Mouse (Mus musculus): ENCODE data around the gene Slc2a2. TPM values are rescaled to one million over a fixed set of nuclear protein-coding genes. Genes with fewer than 3 reads are reported as not detected.

Gene Slc2a2
- polyA plus RNA-seq, 1 experiment from 2014 or later = not detected

GRCm38 (mm10) chr3:28721838-28722237 lies 24.1 kb downstream of the Slc2a2 start:
- H3K36me3 ChIP-seq (ENCODE audit: control insufficient read depth, insufficient read depth) = no peaks in the 10 kb centered on the region
- H3K27me3 ChIP-seq (replicated peaks; ENCODE audit: control insufficient read depth, insufficient read depth, low read length) = no peaks in the 10 kb centered on the region
- ATAC-seq = no peak
- no peak overlapping the region for H3K9ac ChIP-seq (replicated peaks; ENCODE audit: low read depth, low read length)
- no peak overlapping the region for H3K4me2 ChIP-seq (ENCODE audit: low read length)
- H3K9me3 ChIP-seq (ENCODE audit: control insufficient read depth, low read length) = no peaks in the 10 kb centered on the region
- H3K4me3 ChIP-seq (replicated peaks; ENCODE audit: low read length) = no peak overlapping the region
- no peaks in the 10 kb centered on the region for H3K4me1 ChIP-seq (replicated peaks; ENCODE audit: control insufficient read depth, insufficient read depth, low read length)
- no peak overlapping the region for H3K27ac ChIP-seq (ENCODE audit: low read length)
- WGBS = 84% methylated on average over 7 of the region's 7 CpGs

GRCm38 (mm10) chr3:28722531-28722930 lies 24.8 kb downstream of the Slc2a2 start:
- Histone ChIP-seq H3K36me3 (ENCODE audit: control insufficient read depth, insufficient read depth) (no peaks in the 10 kb centered on the region), H3K4me1 (replicated peaks; ENCODE audit: control insufficient read depth, insufficient read depth, low read length) (no peaks in the 10 kb centered on the region), H3K9ac (replicated peaks; ENCODE audit: low read depth, low read length) (no peak overlapping the region), H3K9me3 (ENCODE audit: control insufficient read depth, low read length) (no peaks in the 10 kb centered on the region), H3K4me3 (replicated peaks; ENCODE audit: low read length) (no peak overlapping the region), H3K27me3 (replicated peaks; ENCODE audit: control insufficient read depth, insufficient read depth, low read length) (no peaks in the 10 kb centered on the region), H3K27ac (ENCODE audit: low read length) (no peak overlapping the region), H3K4me2 (ENCODE audit: low read length) (no peak overlapping the region)
- ATAC-seq = no peak

GRCm38 (mm10) chr3:28723534-28723933 lies 25.8 kb downstream of the Slc2a2 start:
- 66% methylated on average over 6 of the region's 6 CpGs for WGBS
- no peak overlapping the region for H3K27ac ChIP-seq (ENCODE audit: low read length)
- ATAC-seq = no peak
- no peaks in the 10 kb centered on the region for H3K9me3 ChIP-seq (ENCODE audit: control insufficient read depth, low read length)
- H3K36me3 ChIP-seq (ENCODE audit: control insufficient read depth, insufficient read depth) = no peaks in the 10 kb centered on the region
- no peak overlapping the region for H3K9ac ChIP-seq (replicated peaks; ENCODE audit: low read depth, low read length)
- no peaks in the 10 kb centered on the region for H3K4me1 ChIP-seq (replicated peaks; ENCODE audit: control insufficient read depth, insufficient read depth, low read length)
- H3K4me2 ChIP-seq (ENCODE audit: low read length) = no peak overlapping the region
- H3K27me3 ChIP-seq (replicated peaks; ENCODE audit: control insufficient read depth, insufficient read depth, low read length) = no peaks in the 10 kb centered on the region
- H3K4me3 ChIP-seq (replicated peaks; ENCODE audit: low read length) = no peak overlapping the region

- WGBS = 95% methylated on average over 13 of the region's 13 CpGs
These were observed 27.5 kb downstream of the Slc2a2 start for GRCm38 (mm10) chr3:28725203-28725602.

GRCm38 (mm10) chr3:28726356-28726755 lies 28.7 kb downstream of the Slc2a2 start:
- H3K36me3 ChIP-seq (ENCODE audit: control insufficient read depth, insufficient read depth) = no peaks in the 10 kb centered on the region
- H3K4me1 ChIP-seq (replicated peaks; ENCODE audit: control insufficient read depth, insufficient read depth, low read length) = no peaks in the 10 kb centered on the region
- no peak overlapping the region for H3K4me3 ChIP-seq (replicated peaks; ENCODE audit: low read length)
- H3K27ac ChIP-seq (ENCODE audit: low read length) = no peak overlapping the region
- no peaks in the 10 kb centered on the region for H3K27me3 ChIP-seq (replicated peaks; ENCODE audit: control insufficient read depth, insufficient read depth, low read length)
- WGBS = 97% methylated on average over 7 of the region's 7 CpGs
- no peaks in the 10 kb centered on the region for H3K9me3 ChIP-seq (ENCODE audit: control insufficient read depth, low read length)
- no peak for ATAC-seq
- no peak overlapping the region for H3K4me2 ChIP-seq (ENCODE audit: low read length)
- H3K9ac ChIP-seq (replicated peaks; ENCODE audit: low read depth, low read length) = no peak overlapping the region

More at GRCm38 (mm10) chr3:28725203-28725602, 27.5 kb downstream of the Slc2a2 start:
- H3K9ac ChIP-seq (replicated peaks; ENCODE audit: low read depth, low read length) = no peak overlapping the region
- H3K27ac ChIP-seq (ENCODE audit: low read length) = no peak overlapping the region
- H3K4me2 ChIP-seq (ENCODE audit: low read length) = no peak overlapping the region
- H3K27me3 ChIP-seq (replicated peaks; ENCODE audit: control insufficient read depth, insufficient read depth, low read length) = no peaks in the 10 kb centered on the region
- no peaks in the 10 kb centered on the region for H3K36me3 ChIP-seq (ENCODE audit: control insufficient read depth, insufficient read depth)
- no peaks in the 10 kb centered on the region for H3K4me1 ChIP-seq (replicated peaks; ENCODE audit: control insufficient read depth, insufficient read depth, low read length)
- no peak for ATAC-seq
- H3K4me3 ChIP-seq (replicated peaks; ENCODE audit: low read length) = no peak overlapping the region
- H3K9me3 ChIP-seq (ENCODE audit: control insufficient read depth, low read length) = no peaks in the 10 kb centered on the region

GRCm38 (mm10) chr3:28734712-28735111 lies 37.0 kb downstream of the Slc2a2 start:
- no peak for ATAC-seq
- no peaks in the 10 kb centered on the region for H3K9me3 ChIP-seq (ENCODE audit: control insufficient read depth, low read length)
- no peaks in the 10 kb centered on the region for H3K27me3 ChIP-seq (replicated peaks; ENCODE audit: control insufficient read depth, insufficient read depth, low read length)
- no peak overlapping the region for H3K9ac ChIP-seq (replicated peaks; ENCODE audit: low read depth, low read length)
- H3K27ac ChIP-seq (ENCODE audit: low read length) = no peak overlapping the region
- H3K4me3 ChIP-seq (replicated peaks; ENCODE audit: low read length) = no peak overlapping the region
- H3K36me3 ChIP-seq (ENCODE audit: control insufficient read depth, insufficient read depth) = no peaks in the 10 kb centered on the region
- no peaks in the 10 kb centered on the region for H3K4me1 ChIP-seq (replicated peaks; ENCODE audit: control insufficient read depth, insufficient read depth, low read length)
- 80% methylated on average over 2 of the region's 2 CpGs for WGBS
- no peak overlapping the region for H3K4me2 ChIP-seq (ENCODE audit: low read length)

GRCm38 (mm10) chr3:28736981-28737380 lies 39.3 kb downstream of the Slc2a2 start:
- Histone ChIP-seq H3K9ac (replicated peaks; ENCODE audit: low read depth, low read length) (no peak overlapping the region), H3K4me3 (replicated peaks; ENCODE audit: low read length) (no peak overlapping the region), H3K9me3 (ENCODE audit: control insufficient read depth, low read length) (no peaks in the 10 kb centered on the region), H3K4me2 (ENCODE audit: low read length) (no peak overlapping the region), H3K27ac (ENCODE audit: low read length) (no peak overlapping the region), H3K4me1 (replicated peaks; ENCODE audit: control insufficient read depth, insufficient read depth, low read length) (no peaks in the 10 kb centered on the region), H3K27me3 (replicated peaks; ENCODE audit: control insufficient read depth, insufficient read depth, low read length) (no peaks in the 10 kb centered on the region), H3K36me3 (ENCODE audit: control insufficient read depth, insufficient read depth) (no peaks in the 10 kb centered on the region)
- WGBS = 31% methylated on average over 2 of the region's 2 CpGs
- no peak for ATAC-seq

- Histone ChIP-seq H3K27ac (ENCODE audit: low read length) (no peak overlapping the region), H3K27me3 (replicated peaks; ENCODE audit: control insufficient read depth, insufficient read depth, low read length) (no peaks in the 10 kb centered on the region), H3K36me3 (ENCODE audit: control insufficient read depth, insufficient read depth) (no peaks in the 10 kb centered on the region), H3K9me3 (ENCODE audit: control insufficient read depth, low read length) (no peaks in the 10 kb centered on the region), H3K4me1 (replicated peaks; ENCODE audit: control insufficient read depth, insufficient read depth, low read length) (no peaks in the 10 kb centered on the region; the same call in 1 of the 2 replicates), H3K9ac (replicated peaks; ENCODE audit: low read depth, low read length) (no peak overlapping the region), H3K4me3 (replicated peaks; ENCODE audit: low read length) (no peak overlapping the region), H3K4me2 (ENCODE audit: low read length) (no peak overlapping the region)
- ATAC-seq = no peak
- WGBS = 17% methylated on average over 6 of the region's 6 CpGs
These were observed 42.6 kb downstream of the Slc2a2 start for GRCm38 (mm10) chr3:28740353-28740752.

GRCm38 (mm10) chr3:28743251-28743650 lies 45.5 kb downstream of the Slc2a2 start:
- no peak overlapping the region; the same call in 1 of the 2 replicates for H3K4me2 ChIP-seq (ENCODE audit: low read length)
- H3K27ac ChIP-seq (ENCODE audit: low read length) = no peak overlapping the region
- H3K4me3 ChIP-seq (replicated peaks; ENCODE audit: low read length) = no peak overlapping the region
- H3K36me3 ChIP-seq (ENCODE audit: control insufficient read depth, insufficient read depth) = no peaks in the 10 kb centered on the region
- H3K9me3 ChIP-seq (ENCODE audit: control insufficient read depth, low read length) = no peaks in the 10 kb centered on the region
- H3K4me1 ChIP-seq (replicated peaks; ENCODE audit: control insufficient read depth, insufficient read depth, low read length) = peaks cover 3% of the 10 kb centered on the region
- no peak overlapping the region for H3K9ac ChIP-seq (replicated peaks; ENCODE audit: low read depth, low read length)
- ATAC-seq = peak; percentile 24
- WGBS = 46% methylated on average over 8 of the region's 8 CpGs
- H3K27me3 ChIP-seq (replicated peaks; ENCODE audit: control insufficient read depth, insufficient read depth, low read length) = no peaks in the 10 kb centered on the region

- Histone ChIP-seq H3K9me3 (ENCODE audit: control insufficient read depth, low read length) (no peaks in the 10 kb centered on the region), H3K4me2 (ENCODE audit: low read length) (no peak overlapping the region), H3K4me1 (replicated peaks; ENCODE audit: control insufficient read depth, insufficient read depth, low read length) (peaks cover 3% of the 10 kb centered on the region), H3K9ac (replicated peaks; ENCODE audit: low read depth, low read length) (no peak overlapping the region), H3K27ac (ENCODE audit: low read length) (no peak overlapping the region), H3K4me3 (replicated peaks; ENCODE audit: low read length) (no peak overlapping the region), H3K27me3 (replicated peaks; ENCODE audit: control insufficient read depth, insufficient read depth, low read length) (no peaks in the 10 kb centered on the region), H3K36me3 (ENCODE audit: control insufficient read depth, insufficient read depth) (no peaks in the 10 kb centered on the region)
- WGBS = 35% methylated on average over 7 of the region's 7 CpGs
- peak; percentile 94 for ATAC-seq
These were observed 48.3 kb downstream of the Slc2a2 start for GRCm38 (mm10) chr3:28745835-28746483.

Measured in forebrain, embryonic 16.5 days (tissue).